Mouse (Mus musculus): ENCODE results near the gene Olfml2a. TPM values are rescaled to one million over a fixed set of nuclear protein-coding genes. Genes with fewer than 3 reads are reported as not detected.
"Not testable (repeated sequence)": the region's sequence is repeated elsewhere in the genome, so short reads cannot be mapped to it uniquely, and the experiment has no call there.

Gene Olfml2a
- total RNA-seq, 2 experiments from 2014 or later: 1.3 to 1.5 TPM

GRCm38 (mm10) chr2:38999381-38999780 is 67.6 kb downstream of the Olfml2a start:
- DNase-seq (ENCODE audit: low spot score in 2 of 2): no peak
- no peak for TF ChIP-seq CTCF (conservative IDR thresholded peaks at IDR 0.05)
- no peak overlapping the region for H3K4me3 ChIP-seq
- no peak overlapping the region for H3K27ac ChIP-seq

DNA sequence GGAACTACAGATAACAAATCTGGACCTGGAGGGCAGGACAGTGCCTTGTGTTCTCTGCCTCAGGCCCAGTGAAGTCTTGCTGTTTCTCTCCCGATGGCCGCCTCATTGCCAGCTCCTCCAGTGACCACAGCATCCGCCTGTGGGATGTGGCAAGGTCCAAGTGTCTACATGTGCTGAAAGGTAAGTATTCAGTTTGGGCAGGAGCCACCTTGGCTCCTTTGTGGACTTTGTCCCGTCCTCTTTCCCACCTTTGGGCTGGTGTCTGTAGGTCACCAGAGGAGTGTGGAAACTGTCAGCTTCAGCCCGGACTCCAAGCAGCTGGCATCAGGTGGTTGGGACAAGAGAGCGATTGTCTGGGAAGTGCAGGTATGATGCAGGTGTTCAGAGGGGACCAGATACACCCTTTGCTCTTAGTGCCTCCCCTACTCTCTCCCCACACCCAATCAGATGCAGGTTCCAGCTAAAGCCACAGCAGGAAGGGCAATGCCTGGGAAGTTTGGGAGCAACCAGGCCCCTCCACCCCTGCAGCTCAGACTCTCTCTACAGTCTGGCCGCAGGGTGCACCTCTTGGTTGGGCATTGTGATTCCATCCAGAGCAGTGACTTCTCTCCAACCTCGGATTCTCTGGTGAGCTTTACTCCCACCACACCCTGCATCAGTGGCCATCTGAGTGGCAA is 68.3 kb downstream of the Olfml2a start:
- no peak for TF ChIP-seq CTCF (conservative IDR thresholded peaks at IDR 0.05)
- H3K4me3 ChIP-seq: no peak overlapping the region
- H3K27ac ChIP-seq: no peak overlapping the region
- no peak for DNase-seq (ENCODE audit: low spot score in 2 of 2)

DNA sequence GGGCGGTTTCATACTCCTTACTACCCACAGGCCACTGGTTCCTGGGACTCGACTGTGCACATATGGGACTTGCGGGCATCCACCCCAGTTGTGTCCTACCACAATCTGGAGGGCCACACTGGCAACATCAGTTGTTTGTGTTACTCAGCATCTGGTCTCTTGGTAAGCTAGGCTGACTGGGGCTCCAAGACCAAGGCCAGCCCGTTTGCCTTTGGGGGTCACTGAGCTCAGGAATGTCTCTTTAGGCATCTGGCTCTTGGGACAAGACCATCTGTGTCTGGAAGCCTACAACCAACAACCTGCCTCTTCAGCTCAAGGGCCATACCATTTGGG is 68.8 kb downstream of the Olfml2a start:
- TF ChIP-seq CTCF (conservative IDR thresholded peaks at IDR 0.05): no peak

DNA sequence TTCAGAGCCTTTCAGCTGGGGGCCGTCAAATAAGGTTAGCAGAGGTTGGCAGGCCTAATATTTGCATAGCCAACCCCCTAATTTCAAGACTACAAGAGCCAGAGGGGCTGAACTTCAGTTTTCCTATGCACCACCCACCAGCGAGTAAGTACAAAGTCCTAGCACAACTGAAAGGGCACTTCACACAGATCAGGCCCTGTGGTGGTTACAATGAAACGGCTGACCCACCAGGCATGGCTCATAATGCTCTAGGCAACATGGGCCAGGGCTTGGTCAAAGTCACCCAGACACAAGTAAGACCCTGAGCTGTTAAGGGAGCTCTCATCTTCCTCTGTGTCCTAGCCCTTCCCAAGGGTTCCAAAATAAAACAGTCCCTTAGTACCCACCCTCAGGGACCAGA is 70.1 kb downstream of the Olfml2a start:
- no peak overlapping the region for H3K4me3 ChIP-seq
- H3K27ac ChIP-seq: no peak overlapping the region
- TF ChIP-seq CTCF (conservative IDR thresholded peaks at IDR 0.05): no peak
- DNase-seq (ENCODE audit: low spot score in 2 of 2): no peak

More for the DNA sequence above, 68.8 kb downstream of the Olfml2a start:
- Histone ChIP-seq H3K4me3 (no peak overlapping the region), H3K27ac (no peak overlapping the region)
- no peak for DNase-seq (ENCODE audit: low spot score in 2 of 2)

- no peak for TF ChIP-seq CTCF (conservative IDR thresholded peaks at IDR 0.05)
- no peak for DNase-seq (ENCODE audit: low spot score in 2 of 2)
- H3K4me3 ChIP-seq: no peak overlapping the region
Observed at GRCm38 (mm10) chr2:39003106-39003505, 71.3 kb downstream of the Olfml2a start.

DNA sequence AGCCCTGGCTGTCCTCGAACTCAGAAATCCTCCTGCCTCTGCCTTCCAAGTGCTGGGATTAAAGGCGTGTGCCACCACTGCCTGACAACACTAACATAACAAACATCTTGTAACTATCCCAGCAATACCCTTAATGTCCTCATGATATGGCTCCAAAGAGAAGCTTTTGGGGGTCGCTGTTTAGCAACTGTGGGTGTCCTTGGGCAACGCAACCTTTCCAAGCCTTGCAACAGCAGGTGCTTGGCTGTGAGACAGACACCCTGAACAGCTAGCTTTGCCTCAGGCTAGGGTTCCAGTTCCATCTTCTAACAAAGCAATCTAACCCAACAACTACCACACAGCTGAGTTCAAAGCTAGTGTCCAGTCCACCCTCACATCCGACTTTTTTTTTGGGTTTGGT is 71.7 kb downstream of the Olfml2a start:
- no peak for DNase-seq (ENCODE audit: low spot score in 2 of 2)
- no peak overlapping the region for H3K27ac ChIP-seq
- TF ChIP-seq CTCF (conservative IDR thresholded peaks at IDR 0.05): no peak
- no peak overlapping the region; the same call in 1 of the 2 replicates for H3K4me3 ChIP-seq

More at GRCm38 (mm10) chr2:39003106-39003505, 71.3 kb downstream of the Olfml2a start:
- no peak overlapping the region for H3K27ac ChIP-seq

DNA sequence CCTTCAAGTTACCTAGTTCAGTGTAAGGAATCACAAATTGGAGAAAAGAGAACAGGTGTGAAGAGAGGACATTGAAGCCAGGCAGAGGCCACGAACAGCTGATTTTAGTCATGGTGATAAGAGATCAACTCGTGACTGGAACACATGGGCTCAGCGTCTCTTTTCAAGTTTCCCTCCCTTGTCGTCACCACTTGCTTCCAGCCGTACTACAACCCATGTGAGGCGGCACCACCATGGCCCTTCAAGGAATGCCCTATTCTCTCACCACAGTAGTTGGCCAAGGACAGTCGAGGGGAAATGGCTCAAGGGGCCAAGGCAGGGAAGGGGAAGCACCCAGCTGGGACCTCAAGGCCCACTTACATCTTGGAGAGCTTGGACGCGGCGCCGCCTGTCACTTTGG is 72.6 kb downstream of the Olfml2a start:
- no peak for DNase-seq (ENCODE audit: low spot score in 2 of 2)
- Histone ChIP-seq H3K4me3 (peak overlapping the region; percentile 81), H3K27ac (peak overlapping the region; percentile 93)
- no peak for TF ChIP-seq CTCF (conservative IDR thresholded peaks at IDR 0.05)

DNA sequence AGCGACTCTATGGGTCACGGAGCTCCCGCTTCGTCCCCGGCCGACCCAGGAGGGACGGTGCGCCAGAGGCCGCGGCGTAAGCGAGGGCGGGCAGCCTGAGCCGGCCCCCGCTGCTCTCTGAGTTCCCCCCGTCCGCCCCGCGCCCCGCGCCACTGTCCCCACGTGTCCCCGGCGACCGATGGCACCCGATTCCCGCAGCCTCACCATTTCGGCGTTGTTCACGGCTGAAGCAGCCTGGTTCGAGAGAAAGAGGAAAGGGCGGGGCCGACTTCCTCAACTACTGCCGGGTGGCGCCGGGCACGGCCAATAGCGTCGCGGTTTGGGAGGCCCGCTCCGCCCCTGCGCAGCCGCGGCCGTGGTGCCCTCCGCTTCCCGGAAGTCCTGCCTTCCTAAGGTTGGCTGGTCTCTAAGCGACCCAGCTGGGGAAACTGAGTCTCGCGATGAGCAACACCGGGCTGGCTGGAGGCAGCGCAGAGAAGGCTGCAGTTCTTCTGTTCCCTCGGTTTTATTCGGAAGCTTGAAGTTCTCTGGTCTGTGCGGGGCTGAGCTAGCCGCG is 73.2 kb downstream of the Olfml2a start, which contains the start of gene Arpc5l:
TSS of gene Arpc5l (plus strand) at position 469 of the 556 bp plus-strand sequence.
- TF ChIP-seq CTCF (conservative IDR thresholded peaks at IDR 0.05): no peak
- peak; percentile 91 to 93 for DNase-seq (ENCODE audit: low spot score in 2 of 2)
- Histone ChIP-seq H3K4me3 (peak within 1 kb of the TSS; percentile 81), H3K27ac (peak within 1 kb of the TSS; percentile 93)

DNA sequence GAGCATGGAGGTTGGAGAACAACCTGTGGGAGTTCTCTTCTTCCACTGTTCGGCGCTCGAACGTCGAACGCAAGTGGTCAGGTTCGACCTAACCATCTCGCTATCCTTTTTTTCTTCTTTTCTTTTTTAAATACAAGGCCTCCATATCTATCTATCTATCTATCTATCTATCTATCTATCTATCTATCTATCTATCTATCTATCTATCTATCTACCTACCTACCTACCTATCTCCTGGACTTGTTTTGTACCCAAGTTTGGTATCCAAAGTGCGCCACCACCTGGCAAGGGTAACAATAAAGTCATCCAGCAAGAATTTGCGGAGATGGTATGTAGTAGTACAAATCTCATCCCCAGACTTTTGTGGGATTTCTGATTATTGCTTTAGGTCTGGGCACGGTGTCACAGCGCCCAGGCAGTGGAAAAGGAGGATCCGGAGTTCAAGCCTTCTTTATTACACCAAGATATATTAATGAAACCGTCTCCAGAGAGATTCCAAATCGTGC is 73.8 kb downstream of the Olfml2a start, which contains the start of gene Rpl35:
TSS of gene Rpl35 (minus strand) at position 51 of the 506 bp plus-strand sequence.
- H3K4me3 ChIP-seq: peak within 1 kb of the TSS; percentile 81
- peak; percentile 56 for TF ChIP-seq CTCF (conservative IDR thresholded peaks at IDR 0.05)
- DNase-seq (ENCODE audit: low spot score in 2 of 2): no peak
- H3K27ac ChIP-seq: peak within 1 kb of the TSS; percentile 93

- H3K4me3 ChIP-seq: no peak overlapping the region; the same call in 1 of the 2 replicates
- no peak for DNase-seq (ENCODE audit: low spot score in 2 of 2)
- no peak for TF ChIP-seq CTCF (conservative IDR thresholded peaks at IDR 0.05)
- H3K27ac ChIP-seq: no peak overlapping the region
Observed at GRCm38 (mm10) chr2:39006149-39006730, 74.5 kb downstream of the Olfml2a start.

DNA sequence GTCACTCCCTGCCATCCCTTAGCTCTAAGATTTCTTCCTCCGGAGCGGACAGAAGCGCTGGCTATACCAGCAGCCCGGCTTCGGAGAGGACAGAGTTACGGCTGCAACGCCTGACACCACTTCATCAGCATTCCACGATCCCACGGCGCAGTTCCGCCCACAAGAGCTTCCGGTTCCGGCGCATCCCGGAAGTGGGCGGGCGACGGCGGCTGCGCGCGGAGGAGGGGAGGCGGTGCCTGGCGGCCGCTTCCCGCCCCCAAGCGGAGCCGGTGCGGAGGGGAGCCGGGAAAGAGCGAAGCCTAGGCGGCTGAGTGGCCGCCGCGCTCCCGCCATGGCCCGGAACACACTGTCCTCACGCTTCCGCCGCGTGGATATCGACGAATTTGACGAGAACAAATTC is 76.1 kb downstream of the Olfml2a start:
- DNase-seq (ENCODE audit: low spot score in 2 of 2): peak; percentile 93 to 96
- Histone ChIP-seq H3K27ac (peak overlapping the region; percentile 96), H3K4me3 (peak overlapping the region; percentile 90)
- TF ChIP-seq CTCF (conservative IDR thresholded peaks at IDR 0.05): peak; percentile 30

GRCm38 (mm10) chr2:39008350-39008851 is 76.6 kb downstream of the Olfml2a start:
- TF ChIP-seq CTCF (conservative IDR thresholded peaks at IDR 0.05): no peak
- DNase-seq (ENCODE audit: low spot score in 2 of 2): no peak
- Histone ChIP-seq H3K4me3 (peak overlapping the region; percentile 90), H3K27ac (peak overlapping the region; percentile 96)

DNA sequence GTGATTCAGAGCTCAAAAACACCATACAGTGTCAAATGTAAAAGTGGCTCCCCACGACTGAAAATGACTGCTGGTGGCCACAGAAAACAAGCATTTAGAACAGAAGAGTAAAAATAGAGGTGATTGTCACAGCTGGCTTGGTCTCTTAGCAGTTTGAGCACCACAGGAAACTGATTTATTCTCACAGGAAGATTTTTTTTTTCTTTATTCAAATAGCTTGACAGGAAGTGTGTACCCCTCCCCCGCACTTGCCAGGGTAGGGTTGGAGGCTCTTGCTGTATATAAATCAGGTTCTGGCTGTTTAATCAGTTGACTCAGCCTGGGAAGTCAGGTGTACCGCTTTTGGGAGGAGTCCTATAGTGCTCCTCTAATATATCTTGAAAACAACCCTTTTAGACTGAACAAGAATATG is 77.2 kb downstream of the Olfml2a start:
- Histone ChIP-seq H3K27ac (peak overlapping the region; percentile 96), H3K4me3 (peak overlapping the region; percentile 90)
- no peak for TF ChIP-seq CTCF (conservative IDR thresholded peaks at IDR 0.05)
- DNase-seq (ENCODE audit: low spot score in 2 of 2): no peak

DNA sequence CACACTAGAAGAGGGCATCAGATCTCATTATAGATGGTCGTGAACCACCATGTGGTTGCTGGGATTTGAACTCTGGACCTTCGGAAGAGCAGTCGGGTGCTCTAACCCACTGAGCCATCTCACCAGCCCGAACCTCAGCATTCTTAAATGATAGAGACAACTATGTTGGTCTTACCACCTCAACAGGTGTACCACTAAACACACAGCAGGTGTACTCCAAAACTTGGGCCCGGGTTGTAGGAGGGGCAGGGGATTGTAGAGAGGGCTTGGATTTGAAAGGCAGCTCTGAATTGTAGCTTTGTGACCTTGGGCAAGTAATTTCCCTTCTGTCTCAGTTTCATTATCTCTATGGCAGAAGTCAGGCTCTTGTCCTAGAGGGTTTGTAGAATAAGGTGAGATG is 78.4 kb downstream of the Olfml2a start:
- not testable (repeated sequence) for H3K4me3 ChIP-seq; DNase-seq (ENCODE audit: low spot score in 2 of 2)
- 0 out of 2 replicates have a peak overlapping the region, but pooled peaks have one; percentile 36 for H3K27ac ChIP-seq
